Mouse (Mus musculus) thymus, adult 18-20 months (tissue): ENCODE data around the gene Zbed3.
"Not testable (repeated sequence)": the region's sequence is repeated elsewhere in the genome, so short reads cannot be mapped to it uniquely, and the experiment has no call there.

Experiments used
- DNase-seq, 2 experiments: peaks; one replicate each; pipeline ENCODE4 v3.0.0; 2022; ENCODE audit warnings: mixed read lengths in 2 of 2

The Zbed3 gene

DNA sequence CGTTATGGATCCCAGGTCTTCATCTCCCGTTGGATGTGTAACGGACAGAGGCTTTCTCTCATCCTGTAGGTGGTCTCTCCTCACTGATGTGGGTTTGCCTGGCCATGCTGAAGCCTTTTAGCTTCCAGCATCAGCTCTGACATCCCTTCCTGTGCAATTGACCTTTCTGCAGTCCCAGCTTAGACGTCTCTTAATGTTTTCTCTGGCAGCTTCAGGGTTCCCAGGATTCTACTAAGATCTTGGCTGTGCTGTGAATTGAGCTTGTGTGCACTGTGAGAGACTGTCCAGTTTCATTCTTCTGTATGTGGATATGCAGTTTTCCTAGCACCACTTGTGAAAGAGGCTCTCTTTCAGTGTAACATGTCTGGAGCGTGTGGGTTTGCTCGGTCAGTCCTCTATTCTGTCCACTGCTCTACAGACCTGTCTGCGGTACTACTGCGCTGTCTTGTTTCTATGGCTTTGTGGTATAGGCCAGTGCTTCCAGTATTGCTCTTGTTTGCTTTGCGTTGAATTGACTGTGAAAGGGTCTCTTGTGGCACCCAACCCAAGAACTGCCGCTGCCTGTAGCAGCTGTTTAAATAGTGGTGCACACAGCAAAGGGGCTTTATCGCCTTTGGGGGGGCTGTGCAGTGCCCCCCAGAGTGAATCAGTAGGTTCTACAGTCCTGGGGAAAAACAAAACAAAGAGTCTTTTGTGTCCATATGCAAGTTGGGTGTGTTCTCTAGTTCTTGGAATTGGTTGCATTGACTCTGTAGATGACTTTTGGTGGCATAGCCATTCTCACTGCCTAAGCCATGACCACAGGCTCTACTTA lies 8.9 kb downstream of the Zbed3 start:
- no peak for DNase-seq

- no peak for DNase-seq
Measured at GRCm38 (mm10) chr13:95336122-95336677, 12.8 kb downstream of the Zbed3 start.

DNA sequence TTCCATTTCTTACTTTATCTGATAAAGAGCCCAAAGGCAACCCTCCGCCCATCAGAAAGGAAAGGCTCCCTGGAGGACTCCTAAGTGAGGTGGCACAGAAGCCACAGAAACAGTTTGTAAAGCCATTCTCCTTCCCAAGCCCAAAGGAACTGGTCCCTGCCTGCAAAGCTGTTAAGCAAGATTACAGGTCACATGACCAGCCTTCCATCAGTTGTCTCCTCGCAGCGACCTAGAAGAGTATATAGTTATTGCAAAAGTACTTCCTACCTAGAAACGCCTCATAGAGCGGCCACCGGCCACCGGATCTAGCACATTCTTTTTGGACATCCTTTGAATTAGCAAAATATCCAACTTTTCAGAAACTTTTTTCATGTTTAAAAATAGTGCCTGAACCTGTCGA lies 20.1 kb downstream of the Zbed3 start:
- DNase-seq = no peak

DNA sequence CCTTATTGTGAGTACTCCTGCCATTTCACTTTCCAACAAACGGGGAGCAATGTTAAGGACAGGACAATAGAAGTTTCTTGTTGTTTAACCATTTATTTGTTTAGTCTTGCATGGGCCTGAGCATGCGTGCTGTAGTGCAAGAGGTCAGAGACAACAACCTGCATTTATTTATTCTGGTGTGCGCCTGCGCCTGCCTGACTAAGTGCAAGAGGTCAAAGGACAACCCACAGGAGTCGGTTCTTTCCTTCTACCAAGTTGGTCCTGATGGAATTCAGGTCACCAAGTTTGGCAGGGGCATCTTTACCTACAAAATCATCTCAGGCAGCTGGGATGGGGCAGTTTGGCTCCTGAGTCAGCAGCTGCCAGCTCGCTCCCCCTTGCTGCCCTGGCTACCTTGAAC lies 22.5 kb downstream of the Zbed3 start:
- DNase-seq = no peak

- DNase-seq = peak in 1 of 2 experiments; percentile 13
Measured at GRCm38 (mm10) chr13:95347018-95347696, 23.7 kb downstream of the Zbed3 start.

DNA sequence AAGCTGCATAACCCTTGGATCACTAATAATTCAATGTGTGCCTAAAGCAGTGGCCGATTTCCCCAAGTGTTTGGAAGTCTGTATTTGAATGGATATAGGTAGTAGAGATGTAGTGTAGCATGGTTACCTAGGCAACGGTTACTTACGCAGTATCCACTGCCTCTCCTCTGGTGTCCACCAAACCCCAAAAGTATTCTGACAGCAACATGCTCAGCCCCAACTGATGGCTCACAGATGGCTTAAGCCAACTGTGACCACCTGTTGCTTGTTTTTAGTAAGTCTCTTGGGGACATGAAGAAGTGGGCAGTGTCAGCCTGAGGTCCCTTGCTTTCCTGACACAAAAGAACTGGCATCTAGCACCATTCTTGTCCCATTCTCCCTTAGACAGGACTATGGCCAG lies 25.1 kb downstream of the Zbed3 start:
- DNase-seq = no peak

- DNase-seq = no peak
Measured at GRCm38 (mm10) chr13:95358223-95358622, 34.8 kb downstream of the Zbed3 start.

DNA sequence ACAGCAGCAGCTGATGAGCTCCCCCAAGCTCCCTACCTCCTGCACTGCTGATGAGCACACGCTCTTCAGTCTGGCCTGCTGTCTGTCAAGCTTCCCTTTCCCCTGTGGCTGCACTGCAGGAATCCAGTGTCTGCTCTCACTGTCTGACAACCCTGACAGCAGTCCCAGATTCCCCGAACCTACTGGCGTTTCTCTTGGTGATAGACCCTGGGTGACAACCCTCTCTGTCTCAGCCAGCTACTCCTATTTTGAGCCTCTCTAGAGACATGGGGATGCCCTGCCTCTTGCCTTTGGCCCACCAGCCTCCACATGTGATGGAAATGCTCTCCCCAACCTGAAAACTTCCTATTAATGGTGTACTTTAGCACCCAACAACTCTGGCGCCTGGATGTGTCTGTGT lies 40.0 kb downstream of the Zbed3 start:
- no peak for DNase-seq

- no peak for DNase-seq
Measured at GRCm38 (mm10) chr13:95366356-95366755, 42.9 kb downstream of the Zbed3 start.

GRCm38 (mm10) chr13:95374701-95375553 lies 51.5 kb downstream of the Zbed3 start, which contains the start of gene Aggf1:
Aggf1 (minus strand) TSS chr13:95375352.
- peak; percentile 82 to 87 for DNase-seq

DNA sequence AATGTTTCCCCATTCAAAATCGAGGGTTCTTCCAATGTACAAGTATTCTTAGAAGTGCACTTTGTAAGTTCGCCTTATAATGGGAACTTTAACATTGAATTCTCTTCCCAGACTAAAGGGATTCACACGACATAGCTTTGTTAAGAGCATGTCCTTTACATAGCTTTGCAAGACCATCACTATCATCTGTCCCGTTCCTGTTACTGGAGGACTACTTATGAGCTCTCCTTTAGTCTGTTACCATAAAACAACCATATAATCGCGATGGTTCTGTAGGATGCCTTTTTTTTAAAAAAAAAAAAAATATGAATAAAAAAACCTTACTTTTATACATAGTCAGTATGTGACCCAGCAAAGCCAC lies 52.1 kb downstream of the Zbed3 start:
- no peak for DNase-seq

GRCm38 (mm10) chr13:95376689-95377289 lies 53.4 kb downstream of the Zbed3 start:
- not testable (repeated sequence) for DNase-seq

- no peak for DNase-seq
Measured at GRCm38 (mm10) chr13:95378696-95379095, 55.3 kb downstream of the Zbed3 start.

DNA sequence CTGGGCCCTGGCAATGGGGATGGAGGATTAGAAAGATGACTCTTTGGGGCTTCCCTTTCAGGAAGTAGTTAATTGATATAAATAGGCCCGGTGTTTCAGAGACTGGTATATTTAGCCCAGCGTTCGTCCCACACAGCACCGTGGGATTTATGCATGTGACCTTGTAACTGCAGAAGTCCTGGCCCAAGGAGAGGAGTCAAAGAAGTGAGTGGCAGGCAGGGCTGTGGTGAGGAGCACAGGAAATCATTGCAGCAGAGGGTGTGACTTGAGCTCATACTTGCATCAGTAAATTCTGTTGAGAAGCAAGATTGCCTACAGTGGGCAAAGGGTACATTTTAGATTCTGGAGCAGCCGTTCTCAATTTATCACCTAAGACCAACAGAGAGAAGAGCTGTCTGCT lies 59.0 kb downstream of the Zbed3 start:
- DNase-seq = no peak
